Comparison of ENCODE assay signal across 27 mouse cellular contexts in genomic region chr17:44136863-44137640, GRCm38 (mm10). TPM values are rescaled to one million over a fixed set of nuclear protein-coding genes. Genes with fewer than 3 reads are reported as not detected.
DNase-seq lines count a peak whose midpoint lies in the region; ATAC-seq lines count a peak whose summit lies in the region.
"Had no signal": no experiment of that assay in that cellular context is flagged by ENCODE, and none has a peak within 500 bp of the region (broad histone marks: within the 10 kb centered on the region; RNA-seq: fewer than 3 reads in every experiment).

No protein-coding gene starts in this region.

- no peak overlapping the region for H3K9ac ChIP-seq in heart, embryonic 14.5 days (ENCODE audit: low read length)
- H3K9ac ChIP-seq in heart, embryonic 11.5 days (ENCODE audit: low read depth, low read length): no peak overlapping the region
- no peak overlapping the region for H3K9ac ChIP-seq in liver, embryonic 13.5 days
- no peak overlapping the region for H3K9ac ChIP-seq in liver, embryonic 11.5 days (ENCODE audit: low read depth, low read length)
- no peak overlapping the region for H3K9ac ChIP-seq in intestine, embryonic 14.5 days (ENCODE audit: low read length)
- H3K9ac ChIP-seq: embryonic facial prominence, embryonic 13.5 days; limb, embryonic 13.5 days; liver, embryonic 14.5 days; midbrain, embryonic 12.5 days had no signal

- DNase-seq in liver, embryonic 13.5 days: no peak
- no peak for DNase-seq in liver, embryonic 11.5 days (ENCODE audit: low spot score)
- no peak for DNase-seq in intestine, embryonic 14.5 days (ENCODE audit: low spot score)
- DNase-seq in cerebellum, adult 11-12 months: no peak
- DNase-seq in hindbrain, embryonic 10.5 days (ENCODE audit: low spot score): no peak
- DNase-seq: adrenal gland, postnatal 36 days; B cell, adult 2 months; cerebellum, adult 9-11 months; heart, postnatal 36 days; kidney, adult 18-20 months; kidney, postnatal 4 days; thymus, adult 2 months had no signal

- 58% methylated on average over 10 of the region's 10 CpGs for WGBS in heart, embryonic 14.5 days
- 72% methylated on average over 10 of the region's 10 CpGs for WGBS in heart, embryonic 11.5 days (ENCODE audit: insufficient replicate concordance)
- 62% methylated on average over 10 of the region's 10 CpGs for WGBS in liver, embryonic 13.5 days (ENCODE audit: insufficient replicate concordance)
- 80% methylated on average over 10 of the region's 10 CpGs for WGBS in liver, embryonic 11.5 days
- 78% methylated on average over 10 of the region's 10 CpGs for WGBS in intestine, embryonic 14.5 days
- WGBS in hindbrain, embryonic 10.5 days: 93% methylated on average over 10 of the region's 10 CpGs

- H3K4me1 ChIP-seq in heart, embryonic 14.5 days (ENCODE audit: control insufficient read depth in 2 of 2, insufficient read depth in 2 of 2, low read length in 2 of 2): peaks cover 8 to 19% of the 10 kb centered on the region in 2 experiments
- peaks cover 12% of the 10 kb centered on the region; the same call in 1 of the 2 replicates for H3K4me1 ChIP-seq in heart, embryonic 11.5 days (ENCODE audit: control insufficient read depth, insufficient read depth, low read length)
- peaks cover 7% of the 10 kb centered on the region; the same call in 1 of the 2 replicates for H3K4me1 ChIP-seq in liver, embryonic 13.5 days (replicated peaks)
- no peaks in the 10 kb centered on the region; the same call in 1 of the 2 replicates for H3K4me1 ChIP-seq in liver, embryonic 11.5 days (replicated peaks; ENCODE audit: control insufficient read depth, insufficient read depth, low read length)
- H3K4me1 ChIP-seq in intestine, embryonic 14.5 days (replicated peaks; ENCODE audit: control insufficient read depth, insufficient read depth, low read length): no peaks in the 10 kb centered on the region
- H3K4me1 ChIP-seq in hindbrain, embryonic 10.5 days (replicated peaks): no peaks in the 10 kb centered on the region
- H3K4me1 ChIP-seq: embryonic facial prominence, embryonic 13.5 days; limb, embryonic 13.5 days; midbrain, embryonic 12.5 days had no signal

- no peak overlapping the region for H3K4me3 ChIP-seq in heart, embryonic 14.5 days (ENCODE audit: control insufficient read depth in 1 of 2, insufficient read depth in 1 of 2, low read depth in 1 of 2, low read length in 2 of 2)
- no peak overlapping the region for H3K4me3 ChIP-seq in heart, embryonic 11.5 days (ENCODE audit: low read depth, low read length)
- no peak overlapping the region for H3K4me3 ChIP-seq in liver, embryonic 13.5 days (replicated peaks)
- no peak overlapping the region for H3K4me3 ChIP-seq in liver, embryonic 11.5 days (ENCODE audit: low read depth, low read length)
- H3K4me3 ChIP-seq in intestine, embryonic 14.5 days (ENCODE audit: low read depth, low read length): peak overlapping the region; percentile 35
- H3K4me3 ChIP-seq in hindbrain, embryonic 10.5 days: no peak overlapping the region
- H3K4me3 ChIP-seq: embryonic facial prominence, embryonic 13.5 days; limb, embryonic 13.5 days; midbrain, embryonic 12.5 days had no signal

- peak; percentile 43; the same call in 1 of the 2 replicates for ATAC-seq in heart, embryonic 14.5 days (ENCODE audit: insufficient number of reproducible peaks, insufficient read depth, low FRiP score, low read depth)
- ATAC-seq in heart, embryonic 11.5 days (replicated peaks; ENCODE audit: insufficient number of reproducible peaks, low FRiP score, low TSS enrichment): no peak
- ATAC-seq in liver, embryonic 13.5 days (ENCODE audit: low read depth): no peak
- no peak for ATAC-seq in liver, embryonic 11.5 days (replicated peaks; ENCODE audit: low FRiP score)
- no peak for ATAC-seq in intestine, embryonic 14.5 days (replicated peaks; ENCODE audit: low FRiP score, low TSS enrichment, low read depth)
- ATAC-seq in megakaryocyte progenitor cell, adult 5-6 weeks (replicated peaks; ENCODE audit: poor library complexity): peak; percentile 48
- ATAC-seq: forebrain, embryonic 14.5 days; hindbrain, embryonic 16.5 days; lung, postnatal 0 days; Patski had no signal

- H3K9me3 ChIP-seq in heart, embryonic 14.5 days (ENCODE audit: control insufficient read depth, low read length): no peaks in the 10 kb centered on the region
- H3K9me3 ChIP-seq in heart, embryonic 11.5 days (replicated peaks; ENCODE audit: control insufficient read depth, low read length): no peaks in the 10 kb centered on the region
- no peaks in the 10 kb centered on the region for H3K9me3 ChIP-seq in liver, embryonic 13.5 days (replicated peaks)
- H3K9me3 ChIP-seq in liver, embryonic 11.5 days (ENCODE audit: control insufficient read depth, low read length): no peaks in the 10 kb centered on the region
- no peaks in the 10 kb centered on the region for H3K9me3 ChIP-seq in intestine, embryonic 14.5 days (ENCODE audit: control insufficient read depth, low read length)
- no peaks in the 10 kb centered on the region for H3K9me3 ChIP-seq in hindbrain, embryonic 10.5 days
- H3K9me3 ChIP-seq: embryonic facial prominence, embryonic 13.5 days; limb, embryonic 13.5 days; midbrain, embryonic 12.5 days had no signal

- H3K27ac ChIP-seq in heart, embryonic 14.5 days (replicated peaks in 1 of 2; ENCODE audit: control insufficient read depth in 1 of 2, insufficient read depth in 1 of 2, low read depth in 2 of 2, low read length in 2 of 2): no peak overlapping the region
- no peak overlapping the region for H3K27ac ChIP-seq in heart, embryonic 11.5 days (ENCODE audit: low read depth, low read length)
- no peak overlapping the region for H3K27ac ChIP-seq in liver, embryonic 13.5 days
- H3K27ac ChIP-seq in liver, embryonic 11.5 days (ENCODE audit: low read depth, low read length): no peak overlapping the region
- no peak overlapping the region for H3K27ac ChIP-seq in intestine, embryonic 14.5 days (ENCODE audit: low read depth)
- H3K27ac ChIP-seq in hindbrain, embryonic 10.5 days: no peak overlapping the region
- H3K27ac ChIP-seq: embryonic facial prominence, embryonic 13.5 days; limb, embryonic 13.5 days; liver, embryonic 14.5 days; macrophage; midbrain, embryonic 12.5 days; stomach, postnatal 0 days had no signal

- H3K4me2 ChIP-seq in heart, embryonic 14.5 days (ENCODE audit: low read length): no peak overlapping the region; the same call in 1 of the 2 replicates
- H3K4me2 ChIP-seq in heart, embryonic 11.5 days: no peak overlapping the region
- H3K4me2 ChIP-seq in liver, embryonic 13.5 days: 0 out of 2 replicates have a peak overlapping the region, but pooled peaks have one; percentile 6
- H3K4me2 ChIP-seq in liver, embryonic 11.5 days: no peak overlapping the region
- H3K4me2 ChIP-seq in intestine, embryonic 14.5 days (ENCODE audit: low read length): peak overlapping the region; percentile 37
- H3K4me2 ChIP-seq: embryonic facial prominence, embryonic 13.5 days; limb, embryonic 13.5 days; midbrain, embryonic 12.5 days had no signal

- H3K27me3 ChIP-seq in heart, embryonic 14.5 days (ENCODE audit: control insufficient read depth, insufficient read depth, low read length): peaks cover 16% of the 10 kb centered on the region
- H3K27me3 ChIP-seq in heart, embryonic 11.5 days (ENCODE audit: control insufficient read depth, insufficient read depth, low read length): peaks cover 9% of the 10 kb centered on the region; the same call in 1 of the 2 replicates
- H3K27me3 ChIP-seq in liver, embryonic 13.5 days: peaks cover 14% of the 10 kb centered on the region; the same call in 1 of the 2 replicates
- 0 out of 2 replicates have a peak, but pooled peaks cover 2% of the 10 kb centered on the region for H3K27me3 ChIP-seq in liver, embryonic 11.5 days (replicated peaks; ENCODE audit: control insufficient read depth, insufficient read depth, low read length)
- no peaks in the 10 kb centered on the region for H3K27me3 ChIP-seq in intestine, embryonic 14.5 days (replicated peaks; ENCODE audit: control insufficient read depth, insufficient read depth, low read length)
- H3K27me3 ChIP-seq in hindbrain, embryonic 10.5 days (ENCODE audit: insufficient read depth, poor library complexity, severe bottlenecking): no peaks in the 10 kb centered on the region
- H3K27me3 ChIP-seq: midbrain, embryonic 12.5 days; Patski had no signal

- H3K36me3 ChIP-seq in heart, embryonic 14.5 days (ENCODE audit: control insufficient read depth, insufficient read depth, low read length): no peaks in the 10 kb centered on the region
- H3K36me3 ChIP-seq in heart, embryonic 11.5 days (ENCODE audit: control insufficient read depth, insufficient read depth, low read length): no peaks in the 10 kb centered on the region
- no peaks in the 10 kb centered on the region for H3K36me3 ChIP-seq in liver, embryonic 13.5 days
- no peaks in the 10 kb centered on the region for H3K36me3 ChIP-seq in liver, embryonic 11.5 days (ENCODE audit: control insufficient read depth, insufficient read depth, low read length)
- H3K36me3 ChIP-seq in intestine, embryonic 14.5 days (ENCODE audit: control insufficient read depth, insufficient read depth, low read length): no peaks in the 10 kb centered on the region
- no peaks in the 10 kb centered on the region for H3K36me3 ChIP-seq in hindbrain, embryonic 10.5 days
- H3K36me3 ChIP-seq: embryonic facial prominence, embryonic 13.5 days; G1E; limb, embryonic 13.5 days; midbrain, embryonic 12.5 days had no signal

RNA-seq across cellular contexts. Expression of gene Enpp4, which starts 31.4 kb away (rescaled TPM):
- 8.5 and 9.9 TPM in 2 replicates for polyA plus RNA-seq in heart, embryonic 14.5 days (2014; fragmentation: Nextera tagmentation; extraction: Ambion mirVana)
- 6.8 and 8.3 TPM in 2 replicates for polyA plus RNA-seq in heart, embryonic 11.5 days (2014; fragmentation: Nextera tagmentation; extraction: Ambion mirVana)
- 4.9 and 5.6 TPM in 2 replicates for polyA plus RNA-seq in liver, embryonic 13.5 days (2015; fragmentation: Nextera tagmentation; extraction: Ambion mirVana)
- polyA plus RNA-seq in liver, embryonic 11.5 days (2014; fragmentation: Nextera tagmentation; extraction: Ambion mirVana): 7.5 and 9.2 TPM in 2 replicates
- 5.8 and 6.2 TPM in 2 replicates for polyA plus RNA-seq in intestine, embryonic 14.5 days (2014; fragmentation: Nextera tagmentation; extraction: Ambion mirVana)
- total RNA-seq in megakaryocyte progenitor cell, adult 5-6 weeks (2015): 13.9 and 14.9 TPM in 2 replicates
- 10.8 and 13.5 TPM in 2 replicates for total RNA-seq in megakaryocyte progenitor cell, adult 5-6 weeks (2017)
- 2.1 and 2.3 TPM in 2 replicates for polyA plus RNA-seq in hindbrain, embryonic 10.5 days (2016; fragmentation: Nextera tagmentation; extraction: Ambion mirVana)
- polyA plus RNA-seq: G1E had no signal

RNA-seq across cellular contexts. Expression of gene Clic5, which starts 51.3 kb away (rescaled TPM):
- polyA plus RNA-seq in heart, embryonic 14.5 days (2014; fragmentation: Nextera tagmentation; extraction: Ambion mirVana): 15.3 and 15.8 TPM in 2 replicates
- 5.8 and 7.4 TPM in 2 replicates for polyA plus RNA-seq in heart, embryonic 11.5 days (2014; fragmentation: Nextera tagmentation; extraction: Ambion mirVana)
- 0.30 and 0.49 TPM in 2 replicates for polyA plus RNA-seq in liver, embryonic 13.5 days (2015; fragmentation: Nextera tagmentation; extraction: Ambion mirVana)
- 0.64 and 0.75 TPM in 2 replicates for polyA plus RNA-seq in liver, embryonic 11.5 days (2014; fragmentation: Nextera tagmentation; extraction: Ambion mirVana)
- polyA plus RNA-seq in intestine, embryonic 14.5 days (2014; fragmentation: Nextera tagmentation; extraction: Ambion mirVana): 9.7 and 10.5 TPM in 2 replicates
- 0.27 and 1.3 TPM in 2 replicates for total RNA-seq in megakaryocyte progenitor cell, adult 5-6 weeks (2015)
- 0.42 and 0.98 TPM in 2 replicates for total RNA-seq in megakaryocyte progenitor cell, adult 5-6 weeks (2017)
- 0.17 and 0.29 TPM in 2 replicates for polyA plus RNA-seq in hindbrain, embryonic 10.5 days (2016; fragmentation: Nextera tagmentation; extraction: Ambion mirVana)
- total RNA-seq: CH12.LX had no signal
- polyA plus RNA-seq: G1E had no signal

RNA-seq across cellular contexts. Expression of gene Enpp5, which starts 58.4 kb away (rescaled TPM):
- polyA plus RNA-seq in heart, embryonic 14.5 days (2014; fragmentation: Nextera tagmentation; extraction: Ambion mirVana): 14.0 and 15.2 TPM in 2 replicates
- 7.8 and 10.0 TPM in 2 replicates for polyA plus RNA-seq in heart, embryonic 11.5 days (2014; fragmentation: Nextera tagmentation; extraction: Ambion mirVana)
- 5.5 and 6.9 TPM in 2 replicates for polyA plus RNA-seq in liver, embryonic 13.5 days (2015; fragmentation: Nextera tagmentation; extraction: Ambion mirVana)
- 5.9 and 6.2 TPM in 2 replicates for polyA plus RNA-seq in liver, embryonic 11.5 days (2014; fragmentation: Nextera tagmentation; extraction: Ambion mirVana)
- 17.8 and 18.5 TPM in 2 replicates for polyA plus RNA-seq in intestine, embryonic 14.5 days (2014; fragmentation: Nextera tagmentation; extraction: Ambion mirVana)
- total RNA-seq in megakaryocyte progenitor cell, adult 5-6 weeks (2015): 5.2 and 5.6 TPM in 2 replicates
- total RNA-seq in megakaryocyte progenitor cell, adult 5-6 weeks (2017): 9.1 and 12.2 TPM in 2 replicates
- polyA plus RNA-seq in hindbrain, embryonic 10.5 days (2016; fragmentation: Nextera tagmentation; extraction: Ambion mirVana): 9.2 and 17.1 TPM in 2 replicates
- total RNA-seq: CH12.LX had no signal
- polyA plus RNA-seq: G1E had no signal

Comparison
In these comparisons a context has a peak if more than half of its experiments do, and no peak if none do; other contexts are left out.
1. ATAC-seq: peak in heart, embryonic 14.5 days (single experiment) and megakaryocyte progenitor cell, adult 5-6 weeks (single experiment); none in heart, embryonic 11.5 days (single experiment), liver, embryonic 13.5 days (single experiment), liver, embryonic 11.5 days (single experiment) and intestine, embryonic 14.5 days (single experiment).
2. H3K4me2 ChIP-seq: peak in liver, embryonic 13.5 days (single experiment) and intestine, embryonic 14.5 days (single experiment); none in heart, embryonic 14.5 days (single experiment), heart, embryonic 11.5 days (single experiment) and liver, embryonic 11.5 days (single experiment).